Mouse (Mus musculus): Measurements from ENCODE around the gene Taok1. TPM values are rescaled to one million over a fixed set of nuclear protein-coding genes. Genes with fewer than 3 reads are reported as not detected.

The Taok1 gene
- polyA plus RNA-seq, 1 experiment, result 9.2 TPM

GRCm38 (mm10) chr11:77494782-77495181 is 112.8 kb downstream of the Taok1 start:
- DNase-seq, result no peak
- H3K4me3 ChIP-seq (replicated peaks; ENCODE audit: extremely low read depth, low read depth, low read length), result no peak overlapping the region
- no peak for TF ChIP-seq POLR2A (IDR thresholded peaks at IDR 0.05; ENCODE audit: borderline replicate concordance, extremely low read depth, low read depth, low read length)
- TF ChIP-seq CTCF (IDR thresholded peaks at IDR 0.05; ENCODE audit: insufficient read depth, low read length), result no peak
- H3K4me1 ChIP-seq (ENCODE audit: control insufficient read depth, insufficient read depth, low read length), result peaks cover 53% of the 10 kb centered on the region
- WGBS, result 48% methylated on average over 6 of the region's 6 CpGs

DNA sequence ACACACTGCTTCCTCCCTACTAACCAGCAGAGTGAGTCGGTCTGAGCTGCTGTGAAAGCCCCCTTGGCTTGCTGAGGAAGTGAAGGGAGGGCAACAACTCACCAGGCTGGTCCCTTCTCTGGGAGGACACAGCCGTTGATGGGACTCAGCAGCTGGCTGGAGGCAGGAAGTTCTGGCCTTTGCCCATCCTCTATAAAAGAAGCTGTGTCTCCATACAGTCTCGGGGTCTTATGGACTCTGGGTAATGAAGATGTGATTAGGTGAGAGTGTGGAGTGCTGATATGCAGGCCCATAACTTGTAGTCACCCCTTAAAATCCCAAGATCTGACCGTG is 113.3 kb downstream of the Taok1 start:
- DNase-seq, result no peak
- 14% methylated on average over 4 of the region's 4 CpGs for WGBS
- TF ChIP-seq POLR2A (IDR thresholded peaks at IDR 0.05; ENCODE audit: borderline replicate concordance, extremely low read depth, low read depth, low read length), result no peak
- TF ChIP-seq CTCF (IDR thresholded peaks at IDR 0.05; ENCODE audit: insufficient read depth, low read length), result no peak
- Histone ChIP-seq H3K4me3 (replicated peaks; ENCODE audit: extremely low read depth, low read depth, low read length) (peak overlapping the region; percentile 79), H3K4me1 (ENCODE audit: control insufficient read depth, insufficient read depth, low read length) (peaks cover 53% of the 10 kb centered on the region)

- 4% methylated on average over 52 of the region's 74 CpGs for WGBS
- H3K4me3 ChIP-seq (replicated peaks; ENCODE audit: extremely low read depth, low read depth, low read length), result peak within 1 kb of the TSS; percentile 81
- peaks cover 54% of the 10 kb centered on the region for H3K4me1 ChIP-seq (ENCODE audit: control insufficient read depth, insufficient read depth, low read length)
- DNase-seq, result peak; percentile 51
- TF ChIP-seq CTCF (IDR thresholded peaks at IDR 0.05; ENCODE audit: insufficient read depth, low read length), result no peak
- 0 out of 2 replicates have a peak, but pooled peaks have one; percentile 30 for TF ChIP-seq POLR2A (IDR thresholded peaks at IDR 0.05; ENCODE audit: borderline replicate concordance, extremely low read depth, low read depth, low read length)
These were observed 113.9 kb downstream of the Taok1 start, which contains the start of gene Git1 for GRCm38 (mm10) chr11:77493512-77494343. Git1 (plus strand) TSS chr11:77493562.

- peak; percentile 85 for DNase-seq
- 1% methylated on average over 31 of the region's 32 CpGs for WGBS
- H3K4me3 ChIP-seq (replicated peaks; ENCODE audit: extremely low read depth, low read depth, low read length), result peak overlapping the region; percentile 81
- TF ChIP-seq CTCF (IDR thresholded peaks at IDR 0.05; ENCODE audit: insufficient read depth, low read length) (0 out of 2 replicates have a peak, but pooled peaks have one; percentile 24), POLR2A (IDR thresholded peaks at IDR 0.05; ENCODE audit: borderline replicate concordance, extremely low read depth, low read depth, low read length) (no peak)
- peaks cover 49% of the 10 kb centered on the region for H3K4me1 ChIP-seq (ENCODE audit: control insufficient read depth, insufficient read depth, low read length)
These were observed 114.7 kb downstream of the Taok1 start for GRCm38 (mm10) chr11:77492911-77493332.

DNA sequence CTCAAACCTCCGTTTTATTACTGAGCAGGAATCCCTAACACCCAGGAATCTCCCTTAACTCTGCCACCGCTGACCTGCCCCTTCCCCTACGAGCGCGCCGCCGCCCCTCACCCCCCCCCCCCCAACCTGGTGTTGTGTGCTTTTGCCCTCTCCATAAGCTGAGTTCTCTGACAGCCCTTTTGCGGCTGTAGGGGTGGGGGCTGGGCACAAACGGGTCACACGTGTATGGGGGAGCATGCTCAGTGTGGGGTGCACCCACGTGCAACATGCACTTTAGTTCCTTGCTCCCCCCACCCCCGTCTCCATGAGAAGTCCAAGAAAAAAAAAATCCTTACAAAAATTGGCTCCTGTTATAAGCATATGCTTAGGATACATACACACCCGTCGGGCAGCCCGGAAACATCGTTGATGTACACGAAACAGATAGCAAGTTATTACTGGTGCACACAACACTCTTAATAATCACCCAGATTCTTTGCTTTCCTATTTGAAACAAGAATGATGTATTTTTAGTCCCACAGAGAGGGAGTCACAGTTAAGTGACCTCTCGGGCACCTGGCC is 115.2 kb downstream of the Taok1 start:
- peak overlapping the region; percentile 81 for H3K4me3 ChIP-seq (replicated peaks; ENCODE audit: extremely low read depth, low read depth, low read length)
- no peak for DNase-seq
- peaks cover 45% of the 10 kb centered on the region for H3K4me1 ChIP-seq (ENCODE audit: control insufficient read depth, insufficient read depth, low read length)

GRCm38 (mm10) chr11:77491502-77492291 is 115.9 kb downstream of the Taok1 start:
- WGBS, result under 1% methylated on average over 23 of the region's 23 CpGs
- H3K4me3 ChIP-seq (replicated peaks; ENCODE audit: extremely low read depth, low read depth, low read length), result peak overlapping the region; percentile 15
- H3K4me1 ChIP-seq (ENCODE audit: control insufficient read depth, insufficient read depth, low read length), result peaks cover 39% of the 10 kb centered on the region
- no peak for DNase-seq
- TF ChIP-seq CTCF (IDR thresholded peaks at IDR 0.05; ENCODE audit: insufficient read depth, low read length) (no peak), POLR2A (IDR thresholded peaks at IDR 0.05; ENCODE audit: borderline replicate concordance, extremely low read depth, low read depth, low read length) (no peak)

More for the DNA sequence above, 115.2 kb downstream of the Taok1 start:
- WGBS, result 0% methylated on average over 18 of the region's 18 CpGs
- no peak for TF ChIP-seq POLR2A (IDR thresholded peaks at IDR 0.05; ENCODE audit: borderline replicate concordance, extremely low read depth, low read depth, low read length)
- TF ChIP-seq CTCF (IDR thresholded peaks at IDR 0.05; ENCODE audit: insufficient read depth, low read length), result no peak

DNA sequence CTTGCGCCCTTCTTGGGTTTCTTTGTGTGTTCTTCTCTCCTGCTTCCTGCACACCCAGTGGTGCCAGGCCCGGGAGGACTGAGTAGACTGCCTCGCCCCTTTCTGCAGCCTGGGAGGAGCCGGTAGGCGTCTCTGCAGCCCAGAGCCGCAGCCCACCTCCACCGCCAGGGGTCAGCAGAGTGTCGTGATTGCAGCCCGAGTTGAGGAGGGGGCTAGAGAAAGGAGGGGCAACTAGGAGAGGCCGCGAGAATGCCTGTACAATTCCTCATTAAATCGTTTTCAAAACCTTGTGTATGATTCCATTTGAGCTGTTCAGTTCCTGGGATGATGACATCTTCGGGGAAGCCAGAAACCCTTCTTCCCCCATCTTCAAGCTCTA is 116.5 kb downstream of the Taok1 start:
- 0 out of 2 replicates have a peak, but pooled peaks have one; percentile 20 for TF ChIP-seq POLR2A (IDR thresholded peaks at IDR 0.05; ENCODE audit: borderline replicate concordance, extremely low read depth, low read depth, low read length)
- peak; percentile 69 for TF ChIP-seq CTCF (IDR thresholded peaks at IDR 0.05; ENCODE audit: insufficient read depth, low read length)
- under 1% methylated on average over 13 of the region's 13 CpGs for WGBS
- Histone ChIP-seq H3K4me3 (replicated peaks; ENCODE audit: extremely low read depth, low read depth, low read length) (peak overlapping the region; percentile 7), H3K4me1 (ENCODE audit: control insufficient read depth, insufficient read depth, low read length) (peaks cover 36% of the 10 kb centered on the region)
- peak; percentile 89 for DNase-seq

DNA sequence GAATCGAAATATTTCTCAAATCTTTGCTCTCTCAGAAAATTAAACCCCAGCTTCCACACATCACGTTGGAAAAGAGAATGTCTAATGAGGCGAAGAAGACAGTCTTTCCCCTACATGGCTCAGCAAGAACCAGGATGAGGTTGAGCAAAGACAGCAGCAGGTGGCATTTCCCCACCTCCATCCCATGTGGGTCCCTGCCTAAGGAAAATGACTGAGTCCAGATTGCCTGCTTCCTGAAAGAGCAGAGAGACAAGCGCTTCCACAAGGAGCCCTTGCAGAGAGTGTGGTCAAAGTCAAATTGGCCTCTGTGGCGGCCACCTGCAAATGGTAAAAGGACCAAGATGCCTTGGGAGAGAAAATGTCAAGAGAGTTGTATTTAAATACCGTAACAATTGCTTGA is 117.2 kb downstream of the Taok1 start:
- 75% methylated on average over 6 of the region's 6 CpGs for WGBS
- no peak overlapping the region for H3K4me3 ChIP-seq (replicated peaks; ENCODE audit: extremely low read depth, low read depth, low read length)
- no peak for DNase-seq
- TF ChIP-seq POLR2A (IDR thresholded peaks at IDR 0.05; ENCODE audit: borderline replicate concordance, extremely low read depth, low read depth, low read length), result no peak
- TF ChIP-seq CTCF (IDR thresholded peaks at IDR 0.05; ENCODE audit: insufficient read depth, low read length), result no peak
- H3K4me1 ChIP-seq (ENCODE audit: control insufficient read depth, insufficient read depth, low read length), result peaks cover 32% of the 10 kb centered on the region

GRCm38 (mm10) chr11:77489591-77490235 is 117.9 kb downstream of the Taok1 start, which contains the start of gene Ankrd13b:
Ankrd13b (minus strand) TSS chr11:77489678.
- TF ChIP-seq CTCF (IDR thresholded peaks at IDR 0.05; ENCODE audit: insufficient read depth, low read length) (no peak), POLR2A (IDR thresholded peaks at IDR 0.05; ENCODE audit: borderline replicate concordance, extremely low read depth, low read depth, low read length) (no peak)
- H3K4me3 ChIP-seq (replicated peaks; ENCODE audit: extremely low read depth, low read depth, low read length), result peak within 1 kb of the TSS; percentile 79
- 5% methylated on average over 61 of the region's 87 CpGs for WGBS
- peaks cover 30% of the 10 kb centered on the region for H3K4me1 ChIP-seq (ENCODE audit: control insufficient read depth, insufficient read depth, low read length)
- DNase-seq, result peak; percentile 64
